Mouse (Mus musculus) megakaryocyte, embryonic 14.5 days (primary cell): ENCODE data around the gene Ldlrad3.

ENCODE experiments used
- FLI1 ChIP-seq: IDR thresholded peaks from 2 replicates; pipeline ENCODE4 v1.6.1; 2012; ENCODE audit warnings: low read length, inconsistent platforms, mixed read lengths
- GATA1 ChIP-seq: IDR thresholded peaks from 3 replicates; pipeline ENCODE4 v1.6.1; 2012; ENCODE audit warnings: mixed read lengths, low read length, inconsistent platforms, borderline replicate concordance

- no peak for TF ChIP-seq GATA1
- no peak for TF ChIP-seq FLI1
Observed at GRCm38 (mm10) chr2:101935006-101935405, 251.2 kb downstream of the Ldlrad3 start.
